Mouse (Mus musculus): Measurements from ENCODE around the gene Dab1. TPM values are rescaled to one million over a fixed set of nuclear protein-coding genes. Genes with fewer than 3 reads are reported as not detected.

Dab1 gene
- total RNA-seq, 4 experiments from 2014 or later: 133 to 154 (median 143) TPM

DNA sequence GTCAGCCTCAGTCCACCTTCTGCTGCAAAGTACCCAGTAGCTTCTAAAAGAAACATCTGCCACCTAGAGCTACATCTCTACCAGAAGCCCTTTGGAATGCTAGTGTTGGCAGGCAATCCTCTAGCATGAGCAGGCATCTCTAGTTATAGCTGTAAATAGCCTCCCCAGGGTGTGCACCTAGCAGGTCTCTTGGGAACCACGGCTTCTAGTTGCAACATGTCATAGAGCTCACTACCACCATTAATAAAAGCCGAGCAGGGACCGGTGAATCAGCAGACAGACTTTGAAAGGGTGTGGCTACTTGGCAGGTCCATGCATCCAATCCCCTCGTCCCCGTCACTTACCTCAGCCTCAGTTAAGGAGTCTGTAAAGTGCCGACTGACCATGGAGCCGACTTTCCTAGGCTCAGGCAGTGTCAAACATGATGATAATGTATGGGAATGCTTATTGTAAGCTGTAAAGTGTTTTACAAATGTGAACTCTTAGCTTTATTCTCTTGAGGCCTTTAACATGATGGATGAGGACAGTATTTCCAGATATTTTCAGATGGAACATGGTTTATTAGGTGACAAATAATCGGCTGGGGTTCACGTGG, 1095.9 kb downstream of the Dab1 start:
- DNase-seq (ENCODE audit: low spot score in 2 of 2): no peak

- DNase-seq (ENCODE audit: low spot score in 2 of 2): no peak
These were observed 1096.7 kb downstream of the Dab1 start for GRCm38 (mm10) chr4:104715857-104716256.

GRCm38 (mm10) chr4:104716506-104716905, 1097.3 kb downstream of the Dab1 start:
- no peak for DNase-seq (ENCODE audit: low spot score in 2 of 2)

GRCm38 (mm10) chr4:104718973-104719795, 1100.0 kb downstream of the Dab1 start:
- DNase-seq (ENCODE audit: low spot score in 2 of 2): peak; percentile 69 to 77

GRCm38 (mm10) chr4:104723527-104724045, 1104.4 kb downstream of the Dab1 start:
- DNase-seq (ENCODE audit: low spot score in 2 of 2): peak in 1 of 2 experiments; percentile 49

GRCm38 (mm10) chr4:104724258-104724657, 1105.1 kb downstream of the Dab1 start:
- no peak for DNase-seq (ENCODE audit: low spot score in 2 of 2)

GRCm38 (mm10) chr4:104725673-104726072, 1106.5 kb downstream of the Dab1 start:
- DNase-seq (ENCODE audit: low spot score in 2 of 2): no peak

- DNase-seq (ENCODE audit: low spot score in 2 of 2): no peak
These were observed 1110.0 kb downstream of the Dab1 start for GRCm38 (mm10) chr4:104729185-104729584.

- peak in 1 of 2 experiments; percentile 31 for DNase-seq (ENCODE audit: low spot score in 2 of 2)
These were observed 1127.3 kb downstream of the Dab1 start for GRCm38 (mm10) chr4:104746500-104746899.

DNA sequence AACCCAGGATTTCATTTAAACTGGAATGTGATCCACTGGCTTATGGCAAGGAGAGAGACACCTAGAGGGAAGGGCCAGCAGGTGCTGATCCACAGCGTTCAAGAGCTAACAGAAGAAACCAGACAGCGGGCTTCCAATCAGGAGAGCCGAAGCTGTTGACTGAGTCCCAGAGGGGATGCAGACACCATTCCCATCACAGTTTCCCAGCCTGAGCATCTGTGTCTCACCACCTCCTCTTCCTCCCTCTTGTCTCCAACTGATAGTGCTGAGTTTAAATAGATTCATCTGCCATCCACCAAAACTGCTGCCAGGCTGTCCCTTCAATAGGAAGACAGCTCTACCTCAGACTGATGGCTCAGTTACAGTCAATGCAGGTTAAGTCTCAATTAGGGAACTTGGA, 1134.9 kb downstream of the Dab1 start:
- no peak for DNase-seq (ENCODE audit: low spot score in 2 of 2)

GRCm38 (mm10) chr4:104760878-104761624, 1141.9 kb downstream of the Dab1 start:
- DNase-seq (ENCODE audit: low spot score in 2 of 2): no peak

DNA sequence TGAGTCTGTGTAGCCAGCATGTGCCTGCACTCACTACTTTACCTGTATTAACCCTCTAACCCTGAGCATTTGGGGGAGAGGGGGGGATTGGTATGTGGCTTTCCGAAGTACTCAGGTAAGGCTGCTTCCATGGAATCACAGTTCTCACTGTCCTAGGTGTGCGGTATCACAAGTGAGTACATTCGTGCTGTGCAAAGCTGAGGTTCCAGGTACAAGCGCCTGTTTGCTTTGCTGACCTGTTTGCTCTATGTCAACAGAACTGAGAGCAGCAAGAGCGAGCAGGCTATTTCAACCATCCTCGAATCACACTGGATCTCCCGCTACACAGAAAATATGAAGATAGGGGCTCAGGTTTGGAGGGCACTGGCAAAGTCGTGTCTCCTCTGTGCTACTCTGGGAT, 1146.9 kb downstream of the Dab1 start, which contains the start of gene C8b:
Gene C8b (plus strand): TSS at position 253 of the 400 bp plus-strand sequence.
- no peak for DNase-seq (ENCODE audit: low spot score in 2 of 2)

DNA sequence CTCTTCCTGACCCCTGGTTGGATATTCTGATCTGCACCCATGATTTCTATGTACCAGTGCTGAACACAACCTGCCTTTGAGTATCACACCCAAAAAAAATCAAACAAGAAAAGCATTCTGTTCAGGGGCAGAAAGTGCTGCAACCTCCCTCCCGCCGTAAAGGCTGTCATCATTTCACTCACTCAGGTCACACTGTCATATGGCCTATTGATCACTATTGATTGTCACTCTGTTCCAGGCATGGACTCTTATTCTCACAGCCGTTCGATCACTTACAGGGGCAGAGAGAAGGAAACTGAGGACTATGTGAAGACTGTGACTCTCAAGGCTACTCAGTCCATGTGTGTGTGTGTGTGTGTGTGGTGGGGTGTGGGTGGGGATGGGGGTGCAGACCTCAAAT, 1149.0 kb downstream of the Dab1 start:
- no peak for DNase-seq (ENCODE audit: low spot score in 2 of 2)

DNA sequence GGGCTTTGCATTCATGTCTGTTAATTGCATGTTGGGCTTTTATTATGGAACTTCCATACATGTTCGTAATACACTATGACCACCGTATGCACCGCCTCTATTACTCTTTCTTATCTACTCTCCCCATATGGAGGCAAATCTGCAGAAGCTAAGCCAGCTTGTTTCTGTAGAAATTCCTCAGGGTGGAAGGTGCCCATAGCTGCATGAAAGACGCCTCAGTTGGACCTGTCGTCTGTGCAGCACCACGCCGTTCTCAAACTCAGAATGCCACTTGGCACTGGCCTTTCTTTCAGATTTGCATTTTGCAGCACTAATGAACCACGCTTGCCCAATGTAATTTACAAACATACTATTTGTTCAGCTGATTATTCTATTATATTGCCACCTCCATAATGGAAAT, 1150.4 kb downstream of the Dab1 start:
- DNase-seq (ENCODE audit: low spot score in 2 of 2): no peak

DNA sequence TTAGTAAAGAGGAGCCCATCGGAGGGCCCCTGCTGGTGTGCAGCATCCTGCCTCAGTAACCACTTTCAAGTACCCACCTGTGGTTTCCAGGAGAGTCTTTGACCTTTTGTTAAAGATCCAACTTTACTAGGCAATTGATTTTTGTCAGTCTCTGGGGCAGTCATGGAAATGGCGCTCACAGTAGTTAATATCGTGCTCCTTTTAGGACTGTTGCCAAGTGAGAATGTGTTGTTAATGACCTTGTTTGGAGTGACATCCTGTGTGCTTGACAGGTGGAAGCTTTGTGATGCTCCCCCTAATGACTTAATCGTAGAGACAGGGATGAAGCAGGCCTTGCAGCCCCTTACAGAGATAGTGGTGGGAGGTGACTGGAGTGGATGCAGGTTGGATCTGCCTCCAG, 1151.2 kb downstream of the Dab1 start:
- no peak for DNase-seq (ENCODE audit: low spot score in 2 of 2)

GRCm38 (mm10) chr4:104775601-104776000, 1156.4 kb downstream of the Dab1 start:
- no peak for DNase-seq (ENCODE audit: low spot score in 2 of 2)

DNA sequence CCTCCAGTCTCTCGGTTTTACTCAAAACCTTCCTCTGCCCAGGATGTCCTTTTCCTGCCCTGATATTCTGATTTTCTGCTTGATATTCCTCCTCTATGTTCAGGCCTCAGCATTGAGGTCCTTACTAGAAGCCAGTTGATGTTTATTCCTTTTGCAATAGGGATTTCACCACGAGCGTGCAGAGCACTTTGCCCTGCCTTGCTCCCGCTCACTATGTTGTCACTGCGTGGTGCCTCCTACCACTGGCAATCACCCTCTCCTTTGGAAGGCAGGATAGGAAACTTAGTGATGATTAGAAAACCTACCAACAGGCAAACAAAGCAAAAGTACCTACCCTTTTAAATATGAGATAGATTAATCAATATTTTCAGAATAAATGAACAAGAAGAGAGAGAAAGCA, 1160.3 kb downstream of the Dab1 start:
- DNase-seq (ENCODE audit: low spot score in 2 of 2): no peak

DNA sequence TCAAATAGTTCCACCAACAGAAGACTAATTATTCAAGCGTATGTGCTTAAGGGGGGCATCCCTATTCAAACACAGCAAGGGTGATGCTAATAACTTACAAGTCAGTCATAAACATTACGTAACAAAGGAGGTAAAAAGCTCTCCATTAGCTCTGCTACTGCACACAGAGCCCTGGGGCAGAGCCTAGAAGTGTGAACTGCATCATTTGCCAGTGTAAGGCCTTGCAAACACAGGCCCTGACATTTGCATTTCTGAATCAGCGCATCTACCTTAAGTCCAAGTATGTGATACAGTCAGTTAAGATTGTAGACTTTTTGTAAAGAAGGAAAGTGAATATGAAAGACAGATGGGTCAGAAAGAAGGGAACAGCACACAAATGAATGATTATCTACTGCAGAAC, 1162.3 kb downstream of the Dab1 start:
- DNase-seq (ENCODE audit: low spot score in 2 of 2): no peak

- no peak for DNase-seq (ENCODE audit: low spot score in 2 of 2)
These were observed 1163.2 kb downstream of the Dab1 start for GRCm38 (mm10) chr4:104782346-104782745.

DNA sequence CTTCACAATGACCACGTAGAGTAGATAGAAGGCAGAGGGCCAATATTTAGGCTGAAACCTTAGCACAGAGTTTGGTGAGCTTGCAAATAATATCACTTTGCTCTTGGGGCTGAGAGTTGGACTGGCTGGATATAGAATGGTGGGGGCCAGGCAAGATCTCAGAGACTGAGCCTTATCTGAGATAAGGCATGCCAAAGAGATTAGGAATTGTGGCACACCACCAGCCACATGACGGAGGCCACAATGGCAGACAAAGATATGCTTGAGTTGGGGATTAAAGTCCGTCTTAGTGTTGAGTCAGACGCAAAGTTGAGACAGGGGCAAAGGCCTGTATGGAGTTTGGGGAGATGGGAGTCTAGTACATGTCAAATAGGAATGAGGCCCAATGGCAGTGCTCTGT, 1173.0 kb downstream of the Dab1 start:
- DNase-seq (ENCODE audit: low spot score in 2 of 2): no peak

Measured in layer of hippocampus, adult 8-10 months (tissue).